8 mouse cellular contexts compared by ENCODE assay signal in the genomic region with DNA sequence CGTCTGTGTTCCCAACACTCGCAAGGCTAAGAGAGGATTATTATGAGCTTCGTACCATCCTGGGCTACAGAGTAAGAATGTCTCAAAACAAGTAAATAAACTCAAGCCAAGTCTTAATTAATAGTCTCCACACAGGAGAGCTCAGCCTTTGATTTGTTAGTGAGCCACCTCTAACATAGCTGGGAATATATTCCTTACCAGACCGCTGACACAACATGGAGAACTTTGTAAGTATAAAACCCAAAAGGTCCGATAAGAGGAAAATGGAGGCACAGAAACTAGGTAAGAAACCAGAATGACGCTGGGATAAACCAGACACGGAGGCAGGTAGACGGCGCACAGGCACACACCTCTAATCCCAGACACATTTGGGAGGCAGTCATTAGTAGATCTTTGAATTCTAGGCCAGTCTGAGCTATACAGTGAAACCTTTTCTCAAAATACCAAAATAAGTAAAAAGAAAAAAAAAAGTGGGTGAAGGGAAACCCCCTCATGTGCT. TPM values are rescaled to one million over a fixed set of nuclear protein-coding genes. Genes with fewer than 3 reads are reported as not detected.
DNase-seq lines count a peak whose midpoint lies in the region; ATAC-seq and TF ChIP-seq lines count a peak whose summit lies in the region.

No protein-coding gene starts in this region.

- H3K27ac ChIP-seq in gastrocnemius, adult 2 months, result peak overlapping the region; percentile 98
- no peak overlapping the region for H3K27ac ChIP-seq in limb, embryonic 13.5 days
- H3K27ac ChIP-seq in limb, embryonic 10.5 days, result no peak overlapping the region
- H3K27ac ChIP-seq in bone marrow macrophage, adult 2 months (ENCODE audit: insufficient read depth, low read depth, low read length), result peak overlapping the region; percentile 99
- no peak overlapping the region; the same call in 1 of the 2 replicates for H3K27ac ChIP-seq in cerebellum, adult 2 months (ENCODE audit: insufficient read depth, low read length)
- H3K27ac ChIP-seq in midbrain, embryonic 13.5 days, result no peak overlapping the region

- no peaks in the 10 kb centered on the region for H3K9me3 ChIP-seq in limb, embryonic 13.5 days
- no peaks in the 10 kb centered on the region for H3K9me3 ChIP-seq in limb, embryonic 10.5 days (replicated peaks)
- no peaks in the 10 kb centered on the region for H3K9me3 ChIP-seq in midbrain, embryonic 13.5 days

- no peaks in the 10 kb centered on the region for H3K27me3 ChIP-seq in limb, embryonic 13.5 days
- H3K27me3 ChIP-seq in limb, embryonic 10.5 days (ENCODE audit: low read depth, poor library complexity, severe bottlenecking), result no peaks in the 10 kb centered on the region
- H3K27me3 ChIP-seq in cerebellum, adult 2 months (ENCODE audit: control insufficient read depth, insufficient read depth, low read length), result no peaks in the 10 kb centered on the region
- H3K27me3 ChIP-seq in midbrain, embryonic 13.5 days, result no peaks in the 10 kb centered on the region

- ATAC-seq in limb, embryonic 13.5 days (ENCODE audit: low FRiP score, low read depth), result no peak
- no peak for ATAC-seq in midbrain, embryonic 13.5 days

- H3K4me2 ChIP-seq in limb, embryonic 13.5 days (replicated peaks), result peak overlapping the region; percentile 71; the same call in 1 of the 2 replicates
- H3K4me2 ChIP-seq in midbrain, embryonic 13.5 days (replicated peaks), result no peak overlapping the region

- TF ChIP-seq POLR2A in bone marrow macrophage, adult 2 months (IDR thresholded peaks at IDR 0.05; ENCODE audit: borderline replicate concordance, low read depth, low read length), result no peak
- no peak for TF ChIP-seq POLR2A in cerebellum, adult 2 months (IDR thresholded peaks at IDR 0.05; ENCODE audit: borderline replicate concordance, insufficient read depth, low read length)

- no peak overlapping the region for H3K9ac ChIP-seq in limb, embryonic 13.5 days
- no peak overlapping the region for H3K9ac ChIP-seq in midbrain, embryonic 13.5 days (replicated peaks)

- peak overlapping the region; percentile 94 for H3K4me3 ChIP-seq in gastrocnemius, adult 2 months
- no peak overlapping the region for H3K4me3 ChIP-seq in limb, embryonic 13.5 days
- no peak overlapping the region for H3K4me3 ChIP-seq in limb, embryonic 10.5 days
- H3K4me3 ChIP-seq in bone marrow macrophage, adult 2 months (ENCODE audit: insufficient read depth, low read length), result peak overlapping the region; percentile 78
- no peak overlapping the region for H3K4me3 ChIP-seq in cerebellum, adult 2 months (replicated peaks; ENCODE audit: insufficient read depth, low read depth, low read length)
- no peak overlapping the region for H3K4me3 ChIP-seq in midbrain, embryonic 13.5 days (replicated peaks)

- no peaks in the 10 kb centered on the region for H3K36me3 ChIP-seq in limb, embryonic 13.5 days
- no peaks in the 10 kb centered on the region for H3K36me3 ChIP-seq in limb, embryonic 10.5 days
- no peaks in the 10 kb centered on the region for H3K36me3 ChIP-seq in midbrain, embryonic 13.5 days

- peaks cover 55% of the 10 kb centered on the region for H3K4me1 ChIP-seq in limb, embryonic 13.5 days
- peaks cover 47% of the 10 kb centered on the region for H3K4me1 ChIP-seq in limb, embryonic 10.5 days
- H3K4me1 ChIP-seq in bone marrow macrophage, adult 2 months (ENCODE audit: control insufficient read depth, insufficient read depth, low read length), result no peaks in the 10 kb centered on the region
- H3K4me1 ChIP-seq in cerebellum, adult 2 months (ENCODE audit: control insufficient read depth, insufficient read depth, low read length), result peaks cover 15% of the 10 kb centered on the region
- H3K4me1 ChIP-seq in midbrain, embryonic 13.5 days (replicated peaks), result peaks cover 40% of the 10 kb centered on the region

- WGBS in limb, embryonic 13.5 days, result 80% methylated on average over 9 of the region's 9 CpGs
- WGBS in limb, embryonic 10.5 days, result 94% methylated on average over 9 of the region's 9 CpGs
- 91% methylated on average over 9 of the region's 9 CpGs for WGBS in cerebellum, adult 2 months
- WGBS in midbrain, embryonic 13.5 days, result 91% methylated on average over 9 of the region's 9 CpGs

- no peak for TF ChIP-seq CTCF in gastrocnemius, adult 2 months (IDR thresholded peaks at IDR 0.05)
- TF ChIP-seq CTCF in bone marrow macrophage, adult 2 months (IDR thresholded peaks at IDR 0.05; ENCODE audit: low read depth, low read length), result no peak
- no peak for TF ChIP-seq CTCF in cerebellum, adult 2 months (IDR thresholded peaks at IDR 0.05; ENCODE audit: borderline replicate concordance, insufficient read depth, low read depth, low read length)

- DNase-seq in gastrocnemius, adult 2 months, result no peak
- no peak for DNase-seq in gastrocnemius, postnatal 36 days
- no peak for DNase-seq in limb, embryonic 10.5 days (ENCODE audit: low spot score)
- DNase-seq in lung, postnatal 36 days, result peak; percentile 35
- no peak for DNase-seq in cerebellum, adult 2 months

- intact Hi-C loops in gastrocnemius, adult 2 months (cut with DNase I), result no loop called here
- intact Hi-C loops in gastrocnemius, postnatal 36 days (cut with DNase I), result no loop called here

RNA-seq across cellular contexts. Expression of a gene that starts 34.1 kb away (rescaled TPM):
- 1 to 10 TPM; 3.4 to 4.0 TPM for total RNA-seq in gastrocnemius, adult 2 months (2021)
- total RNA-seq in gastrocnemius, postnatal 36 days (2021), result 1 to 10 TPM; 4.5 to 5.0 TPM
- polyA plus RNA-seq in limb, embryonic 13.5 days (2015; fragmentation: Nextera tagmentation; extraction: Ambion mirVana), result 30.1 and 32.2 TPM in 2 replicates
- polyA plus RNA-seq in limb, embryonic 10.5 days (2016; fragmentation: Nextera tagmentation; extraction: Ambion mirVana), result 43.5 and 48.7 TPM in 2 replicates
- 24.6 and 25.2 TPM in 2 replicates for polyA plus RNA-seq in bone marrow macrophage, adult 2 months (2012; ENCODE audit: insufficient read depth, insufficient read length, missing spikeins)
- 23.4 and 28.3 TPM in 2 replicates for polyA plus RNA-seq in cerebellum, adult 2 months (2012; rRNA removed)
- 16.8 and 19.0 TPM in 2 replicates for polyA plus RNA-seq in midbrain, embryonic 13.5 days (2015; fragmentation: Nextera tagmentation; extraction: Ambion mirVana)

RNA-seq across cellular contexts. Expression of a gene that starts 36.7 kb away (rescaled TPM):
- under 1 TPM; 0.79 to 0.84 TPM for total RNA-seq in gastrocnemius, adult 2 months (2021)
- total RNA-seq in gastrocnemius, postnatal 36 days (2021), result 1 to 10 TPM in 1 of 2 experiments, under 1 TPM in 1; 0.99 to 1.0 TPM
- polyA plus RNA-seq in limb, embryonic 13.5 days (2015; fragmentation: Nextera tagmentation; extraction: Ambion mirVana), result 2.3 and 2.4 TPM in 2 replicates
- polyA plus RNA-seq in limb, embryonic 10.5 days (2016; fragmentation: Nextera tagmentation; extraction: Ambion mirVana), result 1.8 TPM in 2 replicates
- 74.2 and 78.0 TPM in 2 replicates for polyA plus RNA-seq in bone marrow macrophage, adult 2 months (2012; ENCODE audit: insufficient read depth, insufficient read length, missing spikeins)
- polyA plus RNA-seq in cerebellum, adult 2 months (2012; rRNA removed), result 4.3 and 5.0 TPM in 2 replicates
- polyA plus RNA-seq in midbrain, embryonic 13.5 days (2015; fragmentation: Nextera tagmentation; extraction: Ambion mirVana), result 1.4 and 2.0 TPM in 2 replicates

RNA-seq across cellular contexts. Expression of a gene that starts 53.0 kb away (rescaled TPM):
- total RNA-seq in gastrocnemius, adult 2 months (2021), result under 1 TPM; 0.10 to 0.20 TPM
- total RNA-seq in gastrocnemius, postnatal 36 days (2021), result under 1 TPM in 1 of 2 experiments, not detected in 1; 0.20 TPM
- polyA plus RNA-seq in limb, embryonic 13.5 days (2015; fragmentation: Nextera tagmentation; extraction: Ambion mirVana), result 4.7 and 5.5 TPM in 2 replicates
- 5.2 and 5.9 TPM in 2 replicates for polyA plus RNA-seq in limb, embryonic 10.5 days (2016; fragmentation: Nextera tagmentation; extraction: Ambion mirVana)
- 0.61 and 0.70 TPM in 2 replicates for polyA plus RNA-seq in bone marrow macrophage, adult 2 months (2012; ENCODE audit: insufficient read depth, insufficient read length, missing spikeins)
- 5.1 and 5.6 TPM in 2 replicates for polyA plus RNA-seq in cerebellum, adult 2 months (2012; rRNA removed)
- polyA plus RNA-seq in midbrain, embryonic 13.5 days (2015; fragmentation: Nextera tagmentation; extraction: Ambion mirVana), result 16.4 and 16.9 TPM in 2 replicates

Comparison
In these comparisons a context has a peak if more than half of its experiments do, and no peak if none do; other contexts are left out.
1. H3K27ac ChIP-seq: peak in gastrocnemius, adult 2 months (single experiment) and bone marrow macrophage, adult 2 months (single experiment); none in limb, embryonic 13.5 days (single experiment), limb, embryonic 10.5 days (single experiment), cerebellum, adult 2 months (single experiment) and midbrain, embryonic 13.5 days (single experiment).
2. H3K4me3 ChIP-seq: peak in gastrocnemius, adult 2 months (single experiment) and bone marrow macrophage, adult 2 months (single experiment); none in limb, embryonic 13.5 days (single experiment), limb, embryonic 10.5 days (single experiment), cerebellum, adult 2 months (single experiment) and midbrain, embryonic 13.5 days (single experiment).
3. RNA of a gene that starts 36.7 kb away (polyA plus RNA-seq): 74.2 to 78.0 TPM in bone marrow macrophage, adult 2 months; 4.3 to 5.0 TPM in cerebellum, adult 2 months, 2.3 to 2.4 TPM in limb, embryonic 13.5 days, 1.4 to 2.0 TPM in midbrain, embryonic 13.5 days and 1.8 TPM in limb, embryonic 10.5 days; every median in the first group is over 10 times any median in the second.